Mouse (Mus musculus): Measurements from ENCODE around the gene Ppp4r4.

DNA sequence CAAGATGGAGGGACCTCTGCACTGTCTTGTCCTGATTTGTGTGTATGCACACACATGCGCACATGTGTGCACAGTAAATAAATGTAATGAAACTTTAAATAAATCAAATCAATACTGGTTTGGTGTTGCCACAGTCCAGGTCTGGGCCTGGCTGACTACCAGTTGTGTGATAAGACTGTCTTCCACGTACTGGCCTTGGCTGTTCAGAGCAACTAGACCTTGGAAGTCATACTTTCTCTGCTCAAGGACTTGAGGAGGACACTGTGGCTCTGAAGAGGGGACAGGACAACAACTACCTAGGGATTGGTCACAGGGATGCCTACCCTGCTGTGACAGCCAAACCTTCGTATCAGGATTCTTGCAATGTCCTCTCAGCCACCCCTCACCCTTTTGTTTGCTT lies 28.8 kb upstream of the Ppp4r4 start:
- no peak for TF ChIP-seq CTCF (IDR thresholded peaks at IDR 0.05; ENCODE audit: low read depth, low read length)
- no peak for TF ChIP-seq POLR2AphosphoS5 (IDR thresholded peaks at IDR 0.05; ENCODE audit: insufficient replicate concordance, low read depth, low read length)
- no peak for TF ChIP-seq GATA1 (IDR thresholded peaks at IDR 0.05; ENCODE audit: borderline replicate concordance, low read length)
- TF ChIP-seq TAL1 (conservative IDR thresholded peaks at IDR 0.05; ENCODE audit: low read depth, low read length): no peak
